Mouse (Mus musculus) ES-E14 (cell line): Measurements from ENCODE around the gene Acad10.

Experiments used
- CHD2 ChIP-seq: IDR thresholded peaks from 2 replicates; pipeline ENCODE4 v1.6.1; 2014; ENCODE audit warnings: mild to moderate bottlenecking, low read depth, low read length, inconsistent platforms
- HCFC1 ChIP-seq: IDR thresholded peaks from 2 replicates; pipeline ENCODE4 v1.6.1; 2012; ENCODE audit warnings: low read length, inconsistent platforms, borderline replicate concordance; ENCODE audit not compliant: insufficient read depth

- TF ChIP-seq HCFC1 (no peak), CHD2 (no peak)
Observed at GRCm38 (mm10) chr5:121623241-121623640, 37.1 kb downstream of the Acad10 start.
